Mouse (Mus musculus) gastrocnemius, postnatal 25 days (tissue): ENCODE data around the gene Gm17409. TPM values are rescaled to one million over a fixed set of nuclear protein-coding genes. Genes with fewer than 3 reads are reported as not detected.

Source experiments
- DNase-seq: peaks from one replicate; pipeline ENCODE4 v3.0.0; 2022
- long read RNA-seq, 2 experiments: library from polyadenylated mRNA; stranded (forward); transcript quantifications; one replicate each; pipeline ENCODE4 v2.0.0; 2021
- total RNA-seq, 2 experiments: library from RNA; stranded (reverse); gene quantifications; 1 replicate in 1 of 2; 2 replicates in 1 of 2; pipeline ENCODE4 v1.2.3; 2021

Gm17409 gene
- total RNA-seq: not detected
- long read RNA-seq, experiment 1: 0 reads
- long read RNA-seq, experiment 2: 0 reads

DNA sequence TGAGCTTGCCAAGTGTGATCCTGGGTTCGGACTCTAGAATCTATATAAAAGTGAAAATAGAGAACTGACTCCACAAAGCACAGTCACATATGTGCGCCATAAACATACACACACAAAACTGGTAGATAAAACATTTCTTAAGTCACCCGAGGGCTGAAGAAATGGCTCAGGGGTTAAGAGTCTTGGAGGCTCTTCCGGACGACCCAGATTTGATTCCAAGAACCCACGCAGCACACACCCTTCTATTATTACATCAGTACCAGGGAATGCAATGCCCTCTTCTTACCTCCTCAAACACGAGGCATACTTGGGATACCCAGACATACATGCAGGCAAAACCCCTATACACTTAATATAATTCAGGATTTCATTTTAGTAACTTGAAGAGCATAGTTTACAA lies at the start of gene Gm17409:
TSS of gene Gm17409 (plus strand) at position 301 of the 400 bp plus-strand sequence.
- DNase-seq: no peak

GRCm38 (mm10) chr2:58423319-58423718 lies 46.6 kb upstream of the Gm17409 start:
- no peak for DNase-seq

GRCm38 (mm10) chr2:58425436-58426004 lies 44.4 kb upstream of the Gm17409 start:
- no peak for DNase-seq

GRCm38 (mm10) chr2:58432211-58432610 lies 37.7 kb upstream of the Gm17409 start:
- DNase-seq: no peak

DNA sequence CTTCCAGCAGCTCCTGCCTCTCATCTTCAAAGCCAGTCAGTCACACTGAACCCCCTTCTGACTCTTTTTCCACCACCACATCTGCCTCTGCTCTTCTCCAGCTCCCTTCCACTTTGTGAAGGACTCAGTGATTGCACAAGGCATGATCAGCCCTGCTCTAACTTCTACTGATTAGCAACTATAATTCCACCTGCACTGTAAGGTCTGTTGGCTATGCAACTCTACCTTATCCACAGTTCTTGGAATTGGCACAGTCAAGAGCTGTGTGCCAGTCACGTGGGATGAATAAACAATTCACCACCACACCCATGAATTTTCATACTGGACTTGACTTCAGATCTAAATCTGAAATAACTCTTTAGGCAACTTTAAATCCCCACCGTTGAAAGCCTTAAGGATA lies 36.6 kb upstream of the Gm17409 start:
- DNase-seq: no peak

DNA sequence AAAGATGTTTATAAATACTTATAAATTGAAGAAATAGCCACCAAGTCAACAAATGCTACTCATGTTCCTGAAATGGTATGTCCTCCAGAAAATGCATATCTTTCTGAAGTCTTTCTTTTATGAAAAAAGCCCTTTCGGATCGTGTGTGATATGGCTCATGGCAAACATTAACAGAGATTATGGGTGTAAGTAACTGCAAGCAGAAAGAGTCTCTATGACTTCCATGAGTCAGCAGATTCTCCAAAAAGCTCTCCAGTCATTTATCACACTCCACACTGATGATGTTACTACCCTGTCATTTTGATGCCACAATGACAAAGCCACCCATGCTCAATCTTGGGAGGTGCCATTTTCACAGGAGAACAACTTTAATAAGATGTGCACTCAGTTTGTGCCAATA lies 35.5 kb upstream of the Gm17409 start:
- no peak for DNase-seq

GRCm38 (mm10) chr2:58435507-58435906 lies 34.4 kb upstream of the Gm17409 start:
- DNase-seq: no peak

GRCm38 (mm10) chr2:58436911-58437310 lies 33.0 kb upstream of the Gm17409 start:
- DNase-seq: no peak

GRCm38 (mm10) chr2:58443163-58443562 lies 26.8 kb upstream of the Gm17409 start:
- DNase-seq: no peak

DNA sequence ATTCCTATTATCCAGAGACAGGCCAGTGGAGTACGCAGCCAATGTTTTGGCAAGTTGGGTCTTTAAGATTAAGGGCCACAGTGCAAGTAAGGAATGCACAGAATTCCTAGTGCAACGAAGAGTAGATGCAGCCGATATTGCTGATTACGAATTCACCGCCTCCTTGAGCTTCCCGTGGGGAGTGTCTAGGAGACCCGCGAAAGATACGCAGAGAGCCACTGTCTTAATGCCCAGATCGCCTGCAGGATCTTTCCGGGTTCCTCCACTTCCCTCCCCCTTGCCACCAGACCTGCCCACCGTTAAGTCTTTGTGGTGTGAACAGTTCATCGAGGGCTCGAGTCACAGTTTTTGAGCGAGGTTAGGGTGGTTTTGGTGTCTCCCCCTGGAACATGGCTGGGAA lies 22.9 kb upstream of the Gm17409 start:
- no peak for DNase-seq

GRCm38 (mm10) chr2:58454095-58454865 lies 15.6 kb upstream of the Gm17409 start:
- DNase-seq: no peak

DNA sequence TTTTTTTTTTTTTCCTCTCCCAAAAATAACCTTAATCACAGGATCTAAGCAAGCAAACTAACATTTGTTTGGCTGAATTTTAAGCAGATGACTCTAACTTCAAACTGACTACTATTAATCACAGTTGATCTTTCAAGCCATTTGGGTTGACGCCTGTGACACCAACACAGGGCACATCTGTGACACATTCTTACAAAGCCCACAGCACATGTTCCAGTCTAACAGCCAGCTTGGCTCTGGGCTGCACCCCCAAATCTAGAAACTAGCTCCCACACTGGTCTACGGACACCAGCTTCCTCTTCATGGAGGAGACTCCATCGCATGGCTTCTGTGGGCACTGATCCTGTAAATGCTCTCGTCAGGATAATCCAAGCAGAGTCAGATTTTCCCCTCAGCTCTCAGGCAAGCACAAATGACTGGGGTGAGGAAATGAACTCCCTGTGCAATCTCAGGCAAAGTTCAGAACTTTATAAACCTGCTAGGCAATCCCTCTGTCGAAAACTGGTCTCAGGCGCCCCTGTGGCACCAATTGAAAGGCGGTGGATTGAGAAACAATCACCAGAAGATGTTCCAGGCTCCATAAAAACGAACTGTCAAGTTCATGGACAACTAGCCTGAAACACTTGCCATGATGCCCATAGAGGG lies 13.0 kb upstream of the Gm17409 start:
- no peak for DNase-seq

GRCm38 (mm10) chr2:58457488-58457865 lies 12.4 kb upstream of the Gm17409 start:
- DNase-seq: no peak

- no peak for DNase-seq
Measured at GRCm38 (mm10) chr2:58458820-58459371, 11.0 kb upstream of the Gm17409 start.

DNA sequence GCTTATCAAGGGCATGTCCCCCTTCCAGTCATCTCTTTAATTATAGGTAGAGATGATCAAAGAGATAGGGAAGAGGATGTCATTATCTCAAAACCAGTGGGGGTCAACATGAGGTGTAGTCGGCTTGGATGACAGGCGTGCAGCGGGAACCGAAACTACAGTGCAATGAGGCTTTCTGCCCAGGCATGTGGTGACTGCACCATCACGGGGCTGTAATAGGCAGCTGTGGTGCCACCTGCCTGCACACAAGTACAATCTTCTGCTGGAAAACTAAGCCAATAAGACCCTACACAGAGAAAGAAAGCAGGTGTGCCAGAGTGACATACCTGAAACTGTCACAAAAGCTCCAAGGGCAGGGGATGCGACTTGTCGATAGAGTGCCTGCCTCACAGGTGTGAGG lies 374 bp downstream of the Gm17409 start:
- no peak for DNase-seq

DNA sequence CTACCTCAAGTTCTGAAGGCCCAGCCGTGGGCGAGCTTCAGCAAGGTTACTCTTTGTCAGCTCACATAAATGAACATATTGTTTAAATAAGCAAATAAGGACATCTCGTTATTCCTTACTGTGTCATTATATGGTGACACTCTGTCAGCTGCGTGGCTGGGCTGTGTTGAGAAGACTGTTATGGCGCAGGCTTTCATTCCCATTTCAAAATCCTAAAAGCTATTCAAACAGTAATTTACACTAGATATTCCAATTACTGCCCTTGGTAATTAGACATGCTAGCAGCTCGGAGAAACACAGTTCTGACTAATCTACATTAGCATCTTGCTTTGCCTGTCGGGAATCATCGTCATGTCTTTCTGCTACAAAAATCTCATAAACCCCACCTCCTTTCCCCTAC lies 5.7 kb downstream of the Gm17409 start:
- no peak for DNase-seq

DNA sequence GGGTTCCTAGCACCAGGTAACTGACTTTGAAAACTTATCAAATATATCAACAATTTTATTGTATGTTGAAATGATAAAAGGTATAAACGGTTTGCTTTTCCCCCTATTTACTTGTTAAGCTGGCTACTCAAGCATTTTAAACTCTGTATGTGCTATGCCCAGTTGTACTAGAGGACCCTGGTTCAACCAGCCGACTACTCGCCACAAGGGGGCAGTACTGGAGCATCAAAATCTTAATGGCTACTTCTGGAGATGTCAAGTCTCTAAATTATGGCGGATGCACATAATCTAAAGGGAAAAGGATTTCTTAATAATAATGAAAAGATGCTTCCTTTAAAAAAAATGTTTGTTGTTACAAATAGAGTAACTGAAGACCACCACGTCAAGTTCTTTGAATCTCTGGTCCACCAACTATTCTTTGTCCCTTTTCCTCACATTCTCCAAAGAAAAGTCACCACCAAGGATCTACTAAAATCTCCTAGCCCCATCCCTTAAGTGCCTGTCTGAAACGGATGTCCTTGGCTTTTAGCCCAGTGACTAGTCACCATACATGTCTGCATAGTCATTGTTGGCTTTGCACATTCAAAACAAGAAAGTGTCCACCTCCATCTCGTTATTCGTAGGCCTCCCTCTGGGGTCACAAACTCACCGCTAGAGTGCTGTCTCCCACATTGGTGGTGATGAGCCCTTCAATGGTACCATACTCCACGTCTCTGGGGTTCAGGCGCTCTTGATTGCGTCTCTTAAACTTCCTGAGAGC lies 7.2 kb downstream of the Gm17409 start:
- DNase-seq: peak; percentile 42

DNA sequence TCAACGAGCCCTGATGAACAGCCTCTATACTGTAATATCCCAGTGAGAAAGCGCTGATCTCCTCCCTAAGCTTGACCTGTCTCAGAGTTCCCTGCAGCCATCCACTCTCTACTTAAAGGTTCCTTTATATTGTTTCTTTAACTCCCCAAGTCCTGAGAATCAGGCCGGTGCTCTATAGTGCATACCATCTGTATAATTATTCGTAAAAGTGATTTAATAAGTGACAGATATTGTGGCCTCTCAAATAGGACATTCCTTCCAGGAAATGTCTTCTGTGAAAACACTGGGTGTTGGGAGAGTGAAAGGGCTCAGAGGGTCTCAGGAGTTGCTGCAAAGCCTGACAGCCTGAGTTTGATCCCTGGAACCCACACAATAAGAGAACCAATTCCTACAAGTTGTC lies 8.2 kb downstream of the Gm17409 start:
- no peak for DNase-seq

DNA sequence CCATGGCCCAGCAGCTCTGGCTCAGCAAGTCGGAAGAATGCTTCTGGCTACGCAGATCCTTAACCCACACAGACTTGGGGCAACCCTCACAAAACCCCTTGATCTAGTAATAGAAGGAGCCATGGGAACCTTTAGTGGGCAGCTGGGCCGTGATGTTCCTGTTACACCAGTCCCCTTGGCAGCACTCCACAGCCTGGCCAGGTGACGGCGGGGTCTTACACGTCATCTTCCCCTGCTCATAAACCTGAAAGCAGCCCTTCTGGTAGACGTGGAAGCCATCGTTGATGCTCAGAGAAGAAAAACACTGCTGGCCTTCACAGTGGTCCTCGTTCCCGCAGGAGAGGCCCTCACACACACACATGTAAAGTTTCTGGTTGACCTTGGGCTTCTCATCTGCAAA lies 9.6 kb downstream of the Gm17409 start:
- DNase-seq: no peak

- DNase-seq: no peak
Measured at GRCm38 (mm10) chr2:58480764-58481163, 10.8 kb downstream of the Gm17409 start.

DNA sequence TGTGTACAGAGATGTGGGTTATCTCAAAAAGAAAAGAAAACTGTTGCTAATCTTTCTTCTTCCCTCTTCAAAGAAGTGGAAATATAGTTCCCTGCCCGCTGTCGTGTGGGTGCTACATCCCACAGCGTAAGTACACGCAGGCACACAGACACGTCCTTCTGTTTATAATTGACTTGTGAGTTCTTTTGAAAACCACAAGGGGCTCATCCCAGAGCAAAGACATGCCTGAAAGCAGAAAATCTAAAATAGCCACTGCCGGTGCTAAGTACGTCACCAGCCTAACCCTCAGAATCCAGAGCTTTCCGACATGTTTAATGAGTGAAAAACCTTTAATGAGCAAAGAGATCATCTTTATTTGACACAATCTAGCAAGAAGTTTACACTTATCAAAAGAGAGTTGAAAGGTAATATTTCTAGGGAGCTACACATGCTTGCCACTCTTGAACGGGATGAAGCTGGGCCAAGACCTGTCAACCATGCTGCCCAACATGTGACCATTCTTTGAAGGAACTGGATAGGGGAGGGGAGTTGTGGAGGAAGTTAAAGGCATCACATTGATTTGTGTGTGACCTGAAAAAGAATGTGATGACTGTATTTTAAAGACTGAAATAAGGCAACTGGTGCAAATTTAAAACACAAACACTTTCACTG lies 11.7 kb downstream of the Gm17409 start:
- DNase-seq: no peak
